Mouse (Mus musculus) stomach, postnatal 0 days (tissue): ENCODE measurements around the gene Prpf19.

ENCODE experiments used
- CTCF ChIP-seq: IDR thresholded peaks from 2 replicates; pipeline ENCODE4 v1.5.1; 2016; ENCODE audit warnings: antibody characterized with exemption, low read depth, mild to moderate bottlenecking, moderate library complexity
- EP300 ChIP-seq: optimal IDR thresholded peaks from 2 replicates; pipeline ENCODE3; 2016; ENCODE audit warnings: antibody characterized with exemption

DNA sequence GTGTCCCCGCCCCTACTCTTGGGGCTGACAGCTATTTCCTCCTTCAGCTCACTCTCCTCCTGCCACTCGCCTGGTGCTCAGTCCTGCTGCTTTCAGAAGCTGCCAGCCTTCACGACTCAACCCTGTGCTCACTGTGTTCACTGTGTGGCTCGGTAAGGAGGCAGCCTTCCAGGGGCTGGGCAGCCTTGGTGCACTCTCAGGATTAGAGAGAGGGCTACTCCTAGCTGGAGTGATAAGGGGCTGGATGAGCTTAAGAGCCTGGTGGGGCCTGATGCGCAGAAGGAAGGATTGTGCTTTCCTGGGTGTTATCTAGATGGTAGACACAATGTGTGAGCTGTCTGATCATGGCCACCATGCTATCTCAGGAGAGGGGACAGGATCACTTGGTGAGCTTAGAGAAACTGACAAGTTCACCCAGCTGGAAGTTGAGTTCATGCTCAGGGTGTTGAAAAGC, 42.1 kb downstream of the Prpf19 start, which contains the start of gene Ptgdr2:
- TF ChIP-seq CTCF (no peak), EP300 (no peak)
